ENCODE assay signal across 22 mouse cellular contexts in the genomic region with DNA sequence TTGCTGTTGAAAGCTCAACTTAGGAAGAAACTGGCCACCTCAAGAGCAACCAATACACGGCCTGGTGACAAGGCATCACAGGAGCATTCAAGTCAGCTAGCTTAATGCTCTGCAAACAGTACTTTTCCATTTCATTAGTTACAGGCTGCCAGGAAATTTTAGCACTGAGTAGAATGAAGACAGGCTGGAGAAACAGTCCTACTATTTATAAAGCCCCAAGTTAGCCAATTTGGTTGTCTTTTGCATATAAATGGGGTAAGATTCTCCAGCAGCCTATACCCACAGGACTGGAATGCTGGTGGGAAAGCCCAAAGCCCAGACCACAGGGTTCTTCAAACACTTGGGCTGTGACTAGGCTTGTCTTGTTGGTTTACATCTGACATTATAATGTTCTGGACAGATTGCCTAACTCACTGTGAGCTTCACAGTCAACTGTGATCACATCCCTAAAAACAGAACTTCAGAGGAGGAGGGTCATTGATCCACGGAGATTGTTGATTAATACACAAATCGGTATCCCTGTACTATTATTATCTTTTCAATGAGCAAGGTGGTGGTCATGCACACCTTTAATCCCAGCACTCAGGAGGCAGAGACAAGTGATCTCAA. TPM values are rescaled to one million over a fixed set of nuclear protein-coding genes. Genes with fewer than 3 reads are reported as not detected.
DNase-seq lines count a peak whose midpoint lies in the region; TF ChIP-seq lines count a peak whose summit lies in the region.
"Had no signal": no experiment of that assay in that cellular context is flagged by ENCODE, and none has a peak within 500 bp of the region (broad histone marks: within the 10 kb centered on the region; RNA-seq: fewer than 3 reads in every experiment).

No protein-coding gene starts in this region.

- H3K36me3 ChIP-seq in ES-Bruce4 (ENCODE audit: control insufficient read depth, insufficient read depth, low read length, poor library complexity, severe bottlenecking), result no peaks in the 10 kb centered on the region
- H3K36me3 ChIP-seq: embryonic facial prominence, embryonic 13.5 days; intestine, embryonic 15.5 days; midbrain, embryonic 12.5 days; neural tube, embryonic 13.5 days had no signal

- no peaks in the 10 kb centered on the region for H3K27me3 ChIP-seq in ES-Bruce4 (ENCODE audit: control insufficient read depth, insufficient read depth, low read length, poor library complexity, severe bottlenecking)
- H3K27me3 ChIP-seq: embryonic facial prominence, embryonic 13.5 days; intestine, embryonic 15.5 days; midbrain, embryonic 12.5 days; neural tube, embryonic 13.5 days had no signal

- TF ChIP-seq EP300 in ES-Bruce4 (IDR thresholded peaks at IDR 0.05; ENCODE audit: insufficient read depth, low read depth, low read length), result no peak

- TF ChIP-seq CTCF in layer of hippocampus, adult 2 months (conservative IDR thresholded peaks at IDR 0.05), result no peak
- TF ChIP-seq CTCF in ES-Bruce4 (IDR thresholded peaks at IDR 0.05; ENCODE audit: low read depth, low read length), result no peak
- TF ChIP-seq CTCF in cortical plate, adult 2 months (IDR thresholded peaks at IDR 0.05; ENCODE audit: extremely low read depth, insufficient read depth, low read length), result no peak

- no peaks in the 10 kb centered on the region for H3K9me3 ChIP-seq in ES-Bruce4 (replicated peaks; ENCODE audit: control insufficient read depth, insufficient read depth, low read length, poor library complexity, severe bottlenecking)
- H3K9me3 ChIP-seq: embryonic facial prominence, embryonic 13.5 days; G1E; intestine, embryonic 15.5 days; midbrain, embryonic 12.5 days; neural tube, embryonic 13.5 days had no signal

- H3K4me3 ChIP-seq in layer of hippocampus, adult 2 months, result no peak overlapping the region
- no peak overlapping the region for H3K4me3 ChIP-seq in ES-Bruce4 (ENCODE audit: low read depth, low read length)
- no peak overlapping the region for H3K4me3 ChIP-seq in cortical plate, adult 2 months (ENCODE audit: insufficient read depth, low read length)
- H3K4me3 ChIP-seq: embryonic facial prominence, embryonic 13.5 days; heart, adult 2 months; intestine, embryonic 15.5 days; midbrain, embryonic 12.5 days; neural tube, embryonic 13.5 days had no signal

- no peak for TF ChIP-seq POLR2A in ES-Bruce4 (IDR thresholded peaks at IDR 0.05; ENCODE audit: insufficient read depth, low read length)
- no peak for TF ChIP-seq POLR2A in cortical plate, adult 2 months (IDR thresholded peaks at IDR 0.05; ENCODE audit: extremely low read depth, insufficient read depth, low read length)

- no peak overlapping the region for H3K9ac ChIP-seq in ES-Bruce4 (ENCODE audit: low read depth, poor library complexity, severe bottlenecking)
- H3K9ac ChIP-seq: embryonic facial prominence, embryonic 13.5 days; hindbrain, embryonic 14.5 days; intestine, embryonic 15.5 days; midbrain, embryonic 12.5 days; neural tube, embryonic 13.5 days had no signal

- peaks cover 2% of the 10 kb centered on the region for H3K4me1 ChIP-seq in ES-Bruce4 (ENCODE audit: control insufficient read depth, insufficient read depth, low read length)
- peaks cover 15% of the 10 kb centered on the region for H3K4me1 ChIP-seq in cortical plate, adult 2 months (ENCODE audit: control insufficient read depth, insufficient read depth, low read length)
- H3K4me1 ChIP-seq: intestine, embryonic 15.5 days had no signal

- no peak for DNase-seq in layer of hippocampus, adult 2 months (ENCODE audit: low spot score in 2 of 2)
- DNase-seq in layer of hippocampus, postnatal 14 days (ENCODE audit: low spot score in 2 of 2), result no peak
- peak; percentile 20 for DNase-seq in 3T3-L1 (ENCODE audit: low read depth, low spot score)
- no peak for DNase-seq in urinary bladder, adult 18-20 months (ENCODE audit: low spot score in 2 of 2)
- DNase-seq in thymus, postnatal 0 days (ENCODE audit: low spot score), result no peak
- DNase-seq: gastrocnemius, postnatal 14 days; heart, adult 2 months; kidney, adult 9 months; kidney, postnatal 25 days; lung, adult 2 months; lung, postnatal 36 days; right cerebral cortex, postnatal 14 days; spleen, adult 18-20 months; thymus, postnatal 36 days had no signal

- H3K27ac ChIP-seq in layer of hippocampus, adult 2 months, result peak overlapping the region; percentile 86
- H3K27ac ChIP-seq in ES-Bruce4 (ENCODE audit: insufficient read depth, low read length), result peak overlapping the region; percentile 76
- H3K27ac ChIP-seq in cortical plate, adult 2 months (ENCODE audit: insufficient read depth, low read length), result 0 out of 2 replicates have a peak overlapping the region, but pooled peaks have one; percentile 38
- H3K27ac ChIP-seq: embryonic facial prominence, embryonic 13.5 days; heart, adult 2 months; hindbrain, embryonic 14.5 days; intestine, embryonic 15.5 days; midbrain, embryonic 12.5 days; neural tube, embryonic 13.5 days had no signal

RNA-seq across cellular contexts. Expression of gene A730071L15Rik, which starts 39.1 kb away (rescaled TPM):
- under 1 TPM in 1 of 2 experiments, not detected in 1; 0.31 TPM for total RNA-seq in layer of hippocampus, adult 2 months (2021)
- total RNA-seq in layer of hippocampus, postnatal 14 days (2021), result under 1 TPM; 0.28 to 0.31 TPM
- 0.41 and 0.49 TPM in 2 replicates for polyA plus RNA-seq in ES-Bruce4 (2011; ENCODE audit: insufficient read depth, insufficient read length, low read depth, missing spikeins)
- polyA plus RNA-seq in cortical plate, adult 2 months (2012; rRNA removed), result 0.08 and 0.17 TPM in 2 replicates
- 0.55 and 0.93 TPM in 2 replicates for polyA plus RNA-seq in thymus, postnatal 0 days (2015; fragmentation: Nextera tagmentation; extraction: Ambion mirVana)
- total RNA-seq: heart, adult 2 months had no signal
- polyA plus RNA-seq: G1E; heart, adult 2 months had no signal

RNA-seq across cellular contexts. Expression of gene Nudcd3, which starts 39.4 kb away (rescaled TPM):
- total RNA-seq in layer of hippocampus, adult 2 months (2021), result 100 to 1,000 TPM; 117 to 118 TPM
- 100 to 1,000 TPM; 116 to 122 TPM for total RNA-seq in layer of hippocampus, postnatal 14 days (2021)
- polyA plus RNA-seq in ES-Bruce4 (2011; ENCODE audit: insufficient read depth, insufficient read length, low read depth, missing spikeins), result 77.6 and 78.2 TPM in 2 replicates
- 112 TPM in 2 replicates for polyA plus RNA-seq in cortical plate, adult 2 months (2012; rRNA removed)
- polyA plus RNA-seq in thymus, postnatal 0 days (2015; fragmentation: Nextera tagmentation; extraction: Ambion mirVana), result 33.5 and 37.7 TPM in 2 replicates
